Mouse (Mus musculus) kidney, embryonic 16.5 days (tissue): ENCODE results near the gene Gm37240. TPM values are rescaled to one million over a fixed set of nuclear protein-coding genes. Genes with fewer than 3 reads are reported as not detected.

Experiments
- ATAC-seq: fragments of 200-750 bp; cut with Nextera tagmentation; 2 replicates; pipeline ENCODE4 v1.8.0; 2017; ENCODE audit warnings: moderate TSS enrichment; ENCODE audit not compliant: low FRiP score, low TSS enrichment
- H3K27ac ChIP-seq: fragments of 300-500 bp; sonication (generic); 2 replicates; pipeline ENCODE4 v1.5.1; 2014; ENCODE audit warnings: low read length
- H3K27me3 ChIP-seq: fragments of 300-500 bp; sonication (generic); 2 replicates; pipeline ENCODE4 v1.6.1; 2014; ENCODE audit warnings: low read length, control low read depth, mixed read lengths; ENCODE audit not compliant: insufficient read depth
- H3K36me3 ChIP-seq: fragments of 300-500 bp; sonication (generic); 2 replicates; pipeline ENCODE4 v1.6.1; 2014; ENCODE audit warnings: low read length, control low read depth, mixed read lengths; ENCODE audit not compliant: insufficient read depth
- H3K4me1 ChIP-seq: fragments of 300-500 bp; sonication (generic); 2 replicates; pipeline ENCODE4 v1.6.1; 2014; ENCODE audit warnings: low read length, control low read depth, mixed read lengths; ENCODE audit not compliant: insufficient read depth
- H3K4me2 ChIP-seq: fragments of 300-500 bp; sonication (generic); replicated peaks from 2 replicates; pipeline ENCODE4 v1.6.1; 2014; ENCODE audit warnings: low read depth, low read length
- H3K4me3 ChIP-seq: fragments of 300-500 bp; sonication (generic); 2 replicates; pipeline ENCODE4 v1.5.1; 2014; ENCODE audit warnings: mild to moderate bottlenecking, low read length
- H3K9ac ChIP-seq: fragments of 300-500 bp; sonication (generic); replicated peaks from 2 replicates; pipeline ENCODE4 v1.6.1; 2014; ENCODE audit warnings: low read length
- H3K9me3 ChIP-seq: fragments of 300-500 bp; sonication (generic); 2 replicates; pipeline ENCODE4 v1.6.1; 2016; ENCODE audit warnings: low read length, control low read depth
- WGBS: fragments of 180-500 bp; shearing (Covaris S2); extraction: QIAGEN DNeasy Blood & Tissue Kit; methylation state at CpG from one replicate; pipeline ENCODE4 v1.1.7; 2014; 5-methylcytosine and 5-hydroxymethylcytosine counted together
- polyA plus RNA-seq: library from polyadenylated mRNA; unstranded; fragments of >200 nt; fragmentation: Nextera tagmentation; extraction: Ambion mirVana; gene quantifications from 2 replicates; pipeline ENCODE4 v1.2.1, GENCODE M21; 2015

Gene Gm37240
- polyA plus RNA-seq, 1 experiment from 2014 or later, result 8.7 TPM

GRCm38 (mm10) chr3:85295229-85295628 lies 592.1 kb downstream of the Gm37240 start:
- Histone ChIP-seq H3K4me1 (no peaks in the 10 kb centered on the region), H3K36me3 (no peaks in the 10 kb centered on the region), H3K27ac (no peak overlapping the region), H3K9me3 (no peaks in the 10 kb centered on the region; the same call in 1 of the 2 replicates), H3K9ac (no peak overlapping the region), H3K4me2 (no peak overlapping the region), H3K4me3 (no peak overlapping the region), H3K27me3 (no peaks in the 10 kb centered on the region)
- ATAC-seq, result no peak
- 69% methylated on average over 9 of the region's 9 CpGs for WGBS

GRCm38 (mm10) chr3:85287627-85288026 lies 599.7 kb downstream of the Gm37240 start:
- ATAC-seq, result no peak

GRCm38 (mm10) chr3:85284483-85284882 lies 602.8 kb downstream of the Gm37240 start:
- no peak overlapping the region for H3K4me2 ChIP-seq
- H3K36me3 ChIP-seq, result no peaks in the 10 kb centered on the region
- no peaks in the 10 kb centered on the region for H3K27me3 ChIP-seq
- H3K4me3 ChIP-seq, result no peak overlapping the region
- ATAC-seq, result no peak
- H3K4me1 ChIP-seq, result no peaks in the 10 kb centered on the region
- 81% methylated on average over 2 of the region's 2 CpGs for WGBS
- no peak overlapping the region for H3K9ac ChIP-seq
- H3K27ac ChIP-seq, result no peak overlapping the region
- H3K9me3 ChIP-seq, result no peaks in the 10 kb centered on the region

More at GRCm38 (mm10) chr3:85287627-85288026, 599.7 kb downstream of the Gm37240 start:
- Histone ChIP-seq H3K27me3 (no peaks in the 10 kb centered on the region), H3K36me3 (no peaks in the 10 kb centered on the region), H3K9ac (no peak overlapping the region), H3K9me3 (no peaks in the 10 kb centered on the region), H3K4me1 (no peaks in the 10 kb centered on the region), H3K4me2 (no peak overlapping the region), H3K27ac (no peak overlapping the region), H3K4me3 (no peak overlapping the region)
- WGBS, result 88% methylated on average over 2 of the region's 2 CpGs

- Histone ChIP-seq H3K4me1 (no peaks in the 10 kb centered on the region), H3K27ac (no peak overlapping the region), H3K9ac (no peak overlapping the region), H3K36me3 (no peaks in the 10 kb centered on the region), H3K4me3 (no peak overlapping the region), H3K9me3 (no peaks in the 10 kb centered on the region), H3K4me2 (no peak overlapping the region), H3K27me3 (no peaks in the 10 kb centered on the region)
- WGBS, result 86% methylated on average over 5 of the region's 5 CpGs
- no peak for ATAC-seq
Observed at GRCm38 (mm10) chr3:85282816-85283215, 604.5 kb downstream of the Gm37240 start.

GRCm38 (mm10) chr3:85275075-85275474 lies 612.2 kb downstream of the Gm37240 start:
- ATAC-seq, result 0 out of 2 replicates have a peak, but pooled peaks have one; percentile 49
- WGBS, result 46% methylated on average over 10 of the region's 10 CpGs

GRCm38 (mm10) chr3:85271491-85271890 lies 615.8 kb downstream of the Gm37240 start:
- WGBS, result 90% methylated on average over 2 of the region's 2 CpGs
- Histone ChIP-seq H3K36me3 (no peaks in the 10 kb centered on the region), H3K9me3 (no peaks in the 10 kb centered on the region), H3K27me3 (no peaks in the 10 kb centered on the region), H3K4me3 (no peak overlapping the region), H3K4me1 (no peaks in the 10 kb centered on the region), H3K27ac (no peak overlapping the region), H3K4me2 (no peak overlapping the region), H3K9ac (no peak overlapping the region)
- no peak for ATAC-seq

More at GRCm38 (mm10) chr3:85275075-85275474, 612.2 kb downstream of the Gm37240 start:
- no peaks in the 10 kb centered on the region for H3K4me1 ChIP-seq
- no peaks in the 10 kb centered on the region for H3K9me3 ChIP-seq
- H3K36me3 ChIP-seq, result no peaks in the 10 kb centered on the region
- H3K4me3 ChIP-seq, result no peak overlapping the region
- no peaks in the 10 kb centered on the region for H3K27me3 ChIP-seq
- H3K4me2 ChIP-seq, result no peak overlapping the region
- no peak overlapping the region for H3K9ac ChIP-seq
- no peak overlapping the region for H3K27ac ChIP-seq

- Histone ChIP-seq H3K9ac (no peak overlapping the region), H3K36me3 (no peaks in the 10 kb centered on the region), H3K4me3 (no peak overlapping the region), H3K27ac (no peak overlapping the region), H3K27me3 (no peaks in the 10 kb centered on the region), H3K4me2 (no peak overlapping the region), H3K9me3 (no peaks in the 10 kb centered on the region), H3K4me1 (no peaks in the 10 kb centered on the region)
- WGBS, result 65% methylated on average over 2 of the region's 2 CpGs
- ATAC-seq, result no peak
Observed at GRCm38 (mm10) chr3:85264963-85265362, 622.4 kb downstream of the Gm37240 start.

GRCm38 (mm10) chr3:85264546-85264945 lies 622.8 kb downstream of the Gm37240 start:
- WGBS, result 49% methylated on average over 6 of the region's 6 CpGs
- H3K4me1 ChIP-seq, result no peaks in the 10 kb centered on the region
- no peaks in the 10 kb centered on the region for H3K36me3 ChIP-seq
- no peak overlapping the region for H3K9ac ChIP-seq
- no peak overlapping the region for H3K4me3 ChIP-seq
- H3K27me3 ChIP-seq, result no peaks in the 10 kb centered on the region
- H3K9me3 ChIP-seq, result no peaks in the 10 kb centered on the region
- no peak for ATAC-seq
- no peak overlapping the region for H3K27ac ChIP-seq
- no peak overlapping the region for H3K4me2 ChIP-seq

- WGBS, result 86% methylated on average over 5 of the region's 5 CpGs
- no peak overlapping the region for H3K9ac ChIP-seq
- no peak for ATAC-seq
- H3K36me3 ChIP-seq, result no peaks in the 10 kb centered on the region
- no peaks in the 10 kb centered on the region for H3K27me3 ChIP-seq
- no peak overlapping the region for H3K4me3 ChIP-seq
- no peaks in the 10 kb centered on the region for H3K9me3 ChIP-seq
- no peak overlapping the region for H3K27ac ChIP-seq
- H3K4me2 ChIP-seq, result no peak overlapping the region
- H3K4me1 ChIP-seq, result no peaks in the 10 kb centered on the region
Observed at GRCm38 (mm10) chr3:85254526-85254925, 632.8 kb downstream of the Gm37240 start.

GRCm38 (mm10) chr3:85251631-85252030 lies 635.7 kb downstream of the Gm37240 start:
- Histone ChIP-seq H3K4me2 (no peak overlapping the region), H3K4me3 (no peak overlapping the region), H3K27me3 (no peaks in the 10 kb centered on the region), H3K27ac (no peak overlapping the region), H3K36me3 (no peaks in the 10 kb centered on the region), H3K9me3 (no peaks in the 10 kb centered on the region), H3K9ac (no peak overlapping the region), H3K4me1 (no peaks in the 10 kb centered on the region)
- no peak for ATAC-seq
- WGBS, result 76% methylated on average over 6 of the region's 6 CpGs
